Mouse (Mus musculus): Measurements from ENCODE around the gene Epb41. TPM values are rescaled to one million over a fixed set of nuclear protein-coding genes. Genes with fewer than 3 reads are reported as not detected.
A peak's percentile ranks its signal among the peaks of the same experiment; 100 is the strongest.

The Epb41 gene
- polyA plus RNA-seq, 1 experiment from 2014 or later = 57.7 TPM

DNA sequence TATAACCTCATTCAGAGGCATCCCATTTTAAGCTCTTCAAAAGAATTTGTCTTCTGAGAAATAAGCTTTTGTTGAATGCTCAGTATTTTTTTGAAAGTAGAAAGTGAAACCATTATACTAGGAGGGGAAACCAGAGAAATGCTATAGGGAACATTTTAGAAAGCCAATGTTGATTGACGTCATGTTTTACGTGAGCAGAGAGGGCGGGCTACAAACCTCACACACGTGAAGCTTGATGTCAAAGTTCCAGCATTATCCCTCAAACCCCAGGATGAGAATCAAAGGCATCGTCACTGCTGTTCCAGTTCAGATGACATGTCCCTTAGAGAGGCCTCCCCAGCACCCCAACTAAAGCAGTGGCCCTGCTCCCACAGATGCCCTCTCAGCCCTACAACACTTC lies 66.9 kb downstream of the Epb41 start:
- Histone ChIP-seq H3K4me3 (ENCODE audit: low read length) (no peak overlapping the region), H3K4me2 (ENCODE audit: low read depth, low read length) (no peak overlapping the region), H3K27ac (ENCODE audit: low read length) (no peak overlapping the region), H3K9ac (ENCODE audit: low read length) (no peak overlapping the region), H3K9me3 (ENCODE audit: control insufficient read depth, low read length) (no peaks in the 10 kb centered on the region), H3K36me3 (ENCODE audit: control insufficient read depth, insufficient read depth, low read length) (peaks cover 14% of the 10 kb centered on the region), H3K4me1 (replicated peaks; ENCODE audit: control insufficient read depth, insufficient read depth, low read length) (no peaks in the 10 kb centered on the region), H3K27me3 (ENCODE audit: control insufficient read depth, insufficient read depth, low read depth, low read length) (no peaks in the 10 kb centered on the region)
- WGBS = 78% methylated on average over 5 of the region's 5 CpGs
- no peak for ATAC-seq (ENCODE audit: low read depth)

DNA sequence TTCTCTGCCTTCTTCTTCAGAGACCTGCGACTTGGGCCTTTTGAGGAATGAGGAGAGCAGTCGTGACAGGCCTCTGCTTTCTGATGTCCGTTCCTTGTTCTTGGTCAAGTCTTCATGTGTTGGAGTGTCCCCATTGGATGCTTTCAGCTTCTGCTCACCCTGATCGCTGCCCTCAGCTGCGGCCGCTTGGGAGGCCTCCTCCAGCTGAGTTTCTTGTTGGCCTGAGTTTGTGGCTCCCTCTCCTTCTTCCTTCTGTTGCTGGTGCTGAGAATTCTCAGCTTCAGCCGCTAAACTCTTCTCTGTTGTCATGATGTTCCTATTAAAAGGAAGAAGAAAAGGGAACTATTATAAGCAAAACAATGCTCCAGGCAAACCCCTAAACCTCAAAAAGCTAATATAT lies 68.0 kb downstream of the Epb41 start:
- Histone ChIP-seq H3K4me3 (ENCODE audit: low read length) (no peak overlapping the region), H3K9ac (ENCODE audit: low read length) (no peak overlapping the region), H3K27ac (ENCODE audit: low read length) (no peak overlapping the region), H3K36me3 (ENCODE audit: control insufficient read depth, insufficient read depth, low read length) (peaks cover 14% of the 10 kb centered on the region), H3K9me3 (ENCODE audit: control insufficient read depth, low read length) (no peaks in the 10 kb centered on the region), H3K27me3 (ENCODE audit: control insufficient read depth, insufficient read depth, low read depth, low read length) (no peaks in the 10 kb centered on the region), H3K4me1 (replicated peaks; ENCODE audit: control insufficient read depth, insufficient read depth, low read length) (no peaks in the 10 kb centered on the region), H3K4me2 (ENCODE audit: low read depth, low read length) (no peak overlapping the region)
- 85% methylated on average over 7 of the region's 7 CpGs for WGBS
- no peak for ATAC-seq (ENCODE audit: low read depth)

DNA sequence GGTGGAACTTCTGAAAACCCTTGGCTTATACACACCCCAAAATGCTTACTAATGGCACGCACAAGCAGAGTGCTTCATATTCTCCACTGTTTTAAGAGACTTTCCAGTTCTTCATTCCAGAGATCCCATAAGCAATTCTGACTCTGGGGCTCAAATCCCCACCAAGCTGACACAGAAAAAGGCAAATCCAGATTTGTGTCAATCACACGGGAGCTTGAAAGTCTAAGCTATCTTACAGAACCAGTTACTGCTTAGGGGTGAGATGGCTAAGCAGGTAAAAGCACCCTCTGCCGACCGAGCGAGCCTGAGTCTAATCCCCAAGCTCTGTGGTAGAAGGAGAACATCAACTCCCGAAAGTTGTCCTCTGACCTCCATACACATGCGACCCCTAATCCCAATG lies 76.5 kb downstream of the Epb41 start:
- no peaks in the 10 kb centered on the region for H3K9me3 ChIP-seq (ENCODE audit: control insufficient read depth, low read length)
- 91% methylated on average over 7 of the region's 7 CpGs for WGBS

DNA sequence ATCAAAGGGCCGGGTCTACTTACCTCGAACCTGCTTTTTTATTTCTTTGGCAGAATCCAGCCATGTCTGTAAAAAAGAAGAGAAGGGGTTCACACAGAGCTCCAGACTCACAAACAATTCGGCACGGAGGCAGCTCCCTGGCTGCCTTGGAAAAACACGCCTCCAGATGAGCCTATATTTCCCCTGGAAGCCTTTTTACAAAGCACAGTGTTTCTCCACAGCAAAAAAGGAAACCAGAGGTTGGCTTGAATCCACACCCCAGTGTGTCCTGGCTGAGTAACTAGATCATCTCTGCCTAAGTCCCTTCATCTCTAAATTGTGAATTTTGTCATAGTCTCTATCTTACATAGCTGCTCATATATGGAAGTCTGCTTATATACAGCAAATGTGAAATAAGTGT lies 77.6 kb downstream of the Epb41 start:
- 79% methylated on average over 5 of the region's 5 CpGs for WGBS
- no peaks in the 10 kb centered on the region for H3K4me1 ChIP-seq (replicated peaks; ENCODE audit: control insufficient read depth, insufficient read depth, low read length)
- ATAC-seq (ENCODE audit: low read depth) = no peak
- no peaks in the 10 kb centered on the region for H3K27me3 ChIP-seq (ENCODE audit: control insufficient read depth, insufficient read depth, low read depth, low read length)
- H3K9ac ChIP-seq (ENCODE audit: low read length) = no peak overlapping the region
- no peaks in the 10 kb centered on the region; the same call in 1 of the 2 replicates for H3K36me3 ChIP-seq (ENCODE audit: control insufficient read depth, insufficient read depth, low read length)
- H3K4me2 ChIP-seq (ENCODE audit: low read depth, low read length) = no peak overlapping the region
- H3K9me3 ChIP-seq (ENCODE audit: control insufficient read depth, low read length) = no peaks in the 10 kb centered on the region
- H3K27ac ChIP-seq (ENCODE audit: low read length) = no peak overlapping the region
- H3K4me3 ChIP-seq (ENCODE audit: low read length) = no peak overlapping the region

More for the DNA sequence above, 76.5 kb downstream of the Epb41 start:
- Histone ChIP-seq H3K4me2 (ENCODE audit: low read depth, low read length) (no peak overlapping the region), H3K4me1 (replicated peaks; ENCODE audit: control insufficient read depth, insufficient read depth, low read length) (no peaks in the 10 kb centered on the region), H3K4me3 (ENCODE audit: low read length) (no peak overlapping the region), H3K27me3 (ENCODE audit: control insufficient read depth, insufficient read depth, low read depth, low read length) (no peaks in the 10 kb centered on the region), H3K9ac (ENCODE audit: low read length) (no peak overlapping the region), H3K27ac (ENCODE audit: low read length) (no peak overlapping the region), H3K36me3 (ENCODE audit: control insufficient read depth, insufficient read depth, low read length) (no peaks in the 10 kb centered on the region; the same call in none of the 2 replicates)
- ATAC-seq (ENCODE audit: low read depth) = no peak

DNA sequence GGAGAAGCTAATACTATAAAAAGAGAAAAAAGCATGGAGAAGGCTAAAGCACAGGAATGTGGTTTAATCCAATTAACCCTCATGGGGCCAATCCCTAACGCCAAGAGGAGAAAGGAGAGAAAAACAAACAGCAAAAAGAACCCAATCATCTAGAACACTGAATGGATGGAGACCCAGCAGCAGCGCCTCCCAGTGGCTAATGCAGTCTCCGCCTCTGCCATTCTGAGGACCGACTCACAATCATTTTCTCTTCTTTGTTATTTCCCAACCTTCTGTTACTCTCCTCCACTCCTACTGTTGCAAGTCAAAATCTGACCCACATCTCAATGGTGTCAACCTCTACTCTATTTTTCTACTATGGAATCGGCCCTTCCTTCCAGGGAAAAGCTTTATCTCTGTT lies 78.1 kb downstream of the Epb41 start:
- no peak overlapping the region for H3K4me3 ChIP-seq (ENCODE audit: low read length)
- H3K27ac ChIP-seq (ENCODE audit: low read length) = no peak overlapping the region
- no peaks in the 10 kb centered on the region for H3K9me3 ChIP-seq (ENCODE audit: control insufficient read depth, low read length)
- 49% methylated on average over 5 of the region's 5 CpGs for WGBS
- H3K36me3 ChIP-seq (ENCODE audit: control insufficient read depth, insufficient read depth, low read length) = no peaks in the 10 kb centered on the region; the same call in 1 of the 2 replicates
- no peak overlapping the region for H3K9ac ChIP-seq (ENCODE audit: low read length)
- no peak overlapping the region for H3K4me2 ChIP-seq (ENCODE audit: low read depth, low read length)
- H3K27me3 ChIP-seq (ENCODE audit: control insufficient read depth, insufficient read depth, low read depth, low read length) = no peaks in the 10 kb centered on the region
- ATAC-seq (ENCODE audit: low read depth) = no peak
- no peaks in the 10 kb centered on the region for H3K4me1 ChIP-seq (replicated peaks; ENCODE audit: control insufficient read depth, insufficient read depth, low read length)

DNA sequence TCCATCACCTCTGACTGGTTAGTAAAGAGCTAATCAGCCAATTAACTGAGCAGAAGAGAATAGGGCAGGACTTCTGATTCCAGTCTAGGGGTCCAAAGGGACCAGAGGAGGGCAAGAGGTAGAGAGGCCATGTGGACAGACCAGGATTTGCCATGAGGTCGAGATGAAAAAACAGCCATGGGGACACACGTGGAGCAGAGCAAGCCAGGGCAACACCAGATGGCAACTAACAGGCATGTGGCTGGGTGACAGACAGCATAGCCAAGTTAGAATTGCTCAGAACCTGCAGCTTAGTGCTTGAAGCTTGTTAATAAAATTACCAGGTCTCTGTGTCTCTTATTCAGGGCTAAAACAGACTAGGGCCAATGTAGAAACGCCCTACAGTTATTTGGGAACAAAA lies 81.3 kb downstream of the Epb41 start:
- Histone ChIP-seq H3K27ac (ENCODE audit: low read length) (no peak overlapping the region), H3K9ac (ENCODE audit: low read length) (no peak overlapping the region), H3K4me3 (ENCODE audit: low read length) (no peak overlapping the region), H3K4me2 (ENCODE audit: low read depth, low read length) (no peak overlapping the region), H3K36me3 (ENCODE audit: control insufficient read depth, insufficient read depth, low read length) (peaks cover 3% of the 10 kb centered on the region; the same call in 1 of the 2 replicates), H3K9me3 (ENCODE audit: control insufficient read depth, low read length) (no peaks in the 10 kb centered on the region), H3K4me1 (replicated peaks; ENCODE audit: control insufficient read depth, insufficient read depth, low read length) (no peaks in the 10 kb centered on the region), H3K27me3 (ENCODE audit: control insufficient read depth, insufficient read depth, low read depth, low read length) (no peaks in the 10 kb centered on the region)
- WGBS = 77% methylated on average over 3 of the region's 3 CpGs
- ATAC-seq (ENCODE audit: low read depth) = no peak

DNA sequence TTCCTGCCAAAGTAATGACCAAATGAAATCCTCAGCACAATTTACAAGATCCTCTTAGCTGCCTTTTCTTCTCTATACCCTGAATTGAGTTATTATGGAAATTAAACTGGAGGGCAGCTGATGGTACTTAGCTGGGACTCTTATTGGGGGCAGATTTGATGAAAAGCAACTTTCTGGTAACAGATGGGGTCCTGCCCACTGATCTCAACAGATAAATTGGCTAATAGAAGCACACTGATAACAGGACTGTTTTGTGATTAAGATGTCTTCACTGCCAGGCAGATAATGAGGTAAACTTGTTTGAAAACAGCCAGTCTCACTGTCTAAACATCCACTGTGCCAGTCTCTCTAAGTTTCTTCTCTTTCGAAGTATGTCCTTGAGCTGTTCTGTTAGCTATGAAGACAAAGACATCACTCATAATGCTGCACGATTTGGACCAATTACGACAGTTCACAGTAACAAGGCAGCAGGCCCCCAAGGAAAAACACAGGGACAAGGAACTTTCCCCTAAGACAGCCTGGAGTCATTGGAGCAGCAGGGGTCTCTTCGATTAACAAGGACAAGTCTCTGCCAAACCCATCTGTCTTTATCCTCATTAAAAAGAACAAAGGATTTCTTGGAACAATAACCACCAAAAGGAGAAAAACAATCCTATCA lies 92.1 kb downstream of the Epb41 start:
- H3K36me3 ChIP-seq (ENCODE audit: control insufficient read depth, insufficient read depth, low read length) = peaks cover 3% of the 10 kb centered on the region
- H3K9me3 ChIP-seq (ENCODE audit: control insufficient read depth, low read length) = no peaks in the 10 kb centered on the region
- ATAC-seq (ENCODE audit: low read depth) = no peak

DNA sequence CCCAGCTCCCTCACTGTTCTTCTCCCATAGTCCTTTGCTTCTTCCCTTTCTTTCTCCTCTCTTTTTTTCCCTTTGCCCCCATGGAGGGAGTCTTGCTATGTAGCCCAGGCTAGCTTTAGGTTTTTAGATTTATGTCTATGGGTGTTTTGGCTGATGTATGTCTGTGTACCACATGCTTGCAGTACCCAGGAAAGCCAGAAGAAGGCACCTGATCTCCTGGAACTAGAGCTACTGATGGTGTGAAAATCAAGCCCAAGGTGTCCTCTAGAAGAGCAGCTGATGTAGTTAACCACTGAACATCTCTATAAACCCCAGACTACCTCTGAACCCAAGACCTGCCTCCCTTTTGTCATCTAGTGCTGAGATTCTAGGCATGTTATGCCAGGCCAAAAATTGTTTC lies 93.4 kb downstream of the Epb41 start:
- Histone ChIP-seq H3K4me2 (ENCODE audit: low read depth, low read length) (no peak overlapping the region), H3K36me3 (ENCODE audit: control insufficient read depth, insufficient read depth, low read length) (peaks cover 3% of the 10 kb centered on the region), H3K9me3 (ENCODE audit: control insufficient read depth, low read length) (no peaks in the 10 kb centered on the region), H3K27ac (ENCODE audit: low read length) (no peak overlapping the region), H3K9ac (ENCODE audit: low read length) (no peak overlapping the region), H3K4me3 (ENCODE audit: low read length) (no peak overlapping the region), H3K4me1 (replicated peaks; ENCODE audit: control insufficient read depth, insufficient read depth, low read length) (no peaks in the 10 kb centered on the region), H3K27me3 (ENCODE audit: control insufficient read depth, insufficient read depth, low read depth, low read length) (no peaks in the 10 kb centered on the region)
- ATAC-seq (ENCODE audit: low read depth) = no peak

More for the DNA sequence above, 92.1 kb downstream of the Epb41 start:
- no peak overlapping the region for H3K4me3 ChIP-seq (ENCODE audit: low read length)
- 49% methylated on average over 4 of the region's 4 CpGs for WGBS
- H3K27me3 ChIP-seq (ENCODE audit: control insufficient read depth, insufficient read depth, low read depth, low read length) = no peaks in the 10 kb centered on the region
- H3K27ac ChIP-seq (ENCODE audit: low read length) = no peak overlapping the region
- H3K4me2 ChIP-seq (ENCODE audit: low read depth, low read length) = no peak overlapping the region
- no peak overlapping the region for H3K9ac ChIP-seq (ENCODE audit: low read length)
- H3K4me1 ChIP-seq (replicated peaks; ENCODE audit: control insufficient read depth, insufficient read depth, low read length) = no peaks in the 10 kb centered on the region

DNA sequence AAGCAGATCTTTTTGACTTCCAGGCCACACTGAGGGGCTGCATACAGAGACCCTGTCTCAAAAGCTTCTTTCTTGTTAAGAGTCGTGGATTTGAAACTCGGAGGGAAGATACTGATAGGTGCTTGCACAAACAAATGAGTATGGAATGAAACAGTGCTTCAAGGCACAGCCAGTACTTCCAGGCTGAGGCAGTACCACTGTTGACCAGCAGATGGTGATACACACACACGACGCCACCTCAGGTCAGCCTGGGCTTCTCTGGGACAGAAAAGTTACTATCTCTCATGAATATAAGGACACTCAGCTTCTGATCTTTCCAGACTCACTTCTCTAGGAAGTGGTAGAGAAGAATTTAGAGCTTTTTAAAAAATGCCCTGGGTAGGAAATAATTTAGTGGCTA lies 97.9 kb downstream of the Epb41 start:
- Histone ChIP-seq H3K36me3 (ENCODE audit: control insufficient read depth, insufficient read depth, low read length) (peaks cover 10% of the 10 kb centered on the region), H3K9me3 (ENCODE audit: control insufficient read depth, low read length) (no peaks in the 10 kb centered on the region), H3K9ac (ENCODE audit: low read length) (no peak overlapping the region), H3K4me1 (replicated peaks; ENCODE audit: control insufficient read depth, insufficient read depth, low read length) (no peaks in the 10 kb centered on the region), H3K4me3 (ENCODE audit: low read length) (no peak overlapping the region), H3K27me3 (ENCODE audit: control insufficient read depth, insufficient read depth, low read depth, low read length) (no peaks in the 10 kb centered on the region), H3K27ac (ENCODE audit: low read length) (no peak overlapping the region), H3K4me2 (ENCODE audit: low read depth, low read length) (no peak overlapping the region)
- 14% methylated on average over 4 of the region's 4 CpGs for WGBS
- peak; percentile 61; the same call in 1 of the 2 replicates for ATAC-seq (ENCODE audit: low read depth)
